Mouse (Mus musculus): ENCODE measurements around the gene Cmtm6.

DNA sequence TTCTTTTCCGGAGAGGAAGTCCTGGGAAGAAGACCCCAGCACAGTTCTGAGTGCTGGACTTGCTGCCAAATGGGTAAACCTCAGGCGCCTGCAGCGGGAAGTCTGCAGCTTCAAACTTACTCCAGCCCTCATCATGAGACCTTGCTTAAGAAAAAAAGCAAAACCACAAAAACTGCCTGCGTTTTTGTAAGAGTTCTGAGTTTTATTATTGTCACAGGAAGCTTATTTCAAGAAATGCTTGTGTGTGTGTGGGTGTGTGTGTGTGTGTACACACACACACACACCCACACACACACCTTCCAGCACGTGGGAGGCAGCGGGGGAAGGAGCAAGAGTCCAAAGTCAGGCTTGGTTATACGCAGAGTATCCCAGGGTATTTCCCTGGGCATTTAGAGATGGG is 27.4 kb downstream of the Cmtm6 start:
- TF ChIP-seq MYOG (IDR thresholded peaks at IDR 0.05; ENCODE audit: control insufficient read depth, extremely low read depth, insufficient read length): no peak
- no peak for TF ChIP-seq CTCF (IDR thresholded peaks at IDR 0.05; ENCODE audit: control insufficient read depth, insufficient read depth, insufficient read length)
- no peak for TF ChIP-seq USF1 (IDR thresholded peaks at IDR 0.05; ENCODE audit: low read depth)
- no peak for TF ChIP-seq MAX (IDR thresholded peaks at IDR 0.05)
- TF ChIP-seq FOSL1 (IDR thresholded peaks at IDR 0.05; ENCODE audit: insufficient read depth, low read length, poor library complexity, severe bottlenecking): no peak
- TF ChIP-seq MYOD1 (IDR thresholded peaks at IDR 0.05; ENCODE audit: control insufficient read depth, insufficient read length, low read depth): no peak
- no peak for TF ChIP-seq CEBPB (IDR thresholded peaks at IDR 0.05; ENCODE audit: low read depth)

Data from C2C12 (cell line).